Mouse (Mus musculus) spleen, adult 2 months (tissue): ENCODE data around the gene Thsd4.

Experiments used
- CTCF ChIP-seq: fragments of 200-500 bp; IDR thresholded peaks from 2 replicates; pipeline ENCODE4 v1.5.1; 2011; ENCODE audit warnings: mild to moderate bottlenecking, inconsistent platforms; ENCODE audit not compliant: insufficient read depth, insufficient read length, insufficient replicate concordance; ENCODE audit errors: extremely low read depth
- POLR2A ChIP-seq: fragments of 200-500 bp; IDR thresholded peaks from 2 replicates; pipeline ENCODE4 v1.6.1; 2011; ENCODE audit warnings: low read depth, low read length, inconsistent platforms

DNA sequence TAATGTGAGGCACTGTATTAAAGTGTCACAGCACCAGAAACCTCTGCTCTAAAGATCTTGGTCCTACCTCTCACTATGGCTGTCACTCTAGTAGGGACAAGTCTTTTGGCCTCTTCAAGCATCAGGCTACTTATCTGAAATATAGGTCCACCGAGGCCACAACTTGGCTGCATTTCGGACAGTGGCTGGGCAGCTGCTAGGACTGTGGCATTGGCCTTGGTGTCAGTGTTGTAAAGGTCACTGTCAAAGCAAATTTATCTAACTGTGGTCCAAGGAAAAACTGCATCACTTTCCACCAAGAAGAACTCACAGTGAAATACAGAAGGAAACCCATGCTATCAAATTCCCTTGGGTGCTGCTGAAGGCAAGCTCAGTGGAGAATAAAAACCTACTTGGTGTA is 197.1 kb downstream of the Thsd4 start:
- TF ChIP-seq CTCF (no peak), POLR2A (no peak)
